Mouse (Mus musculus): Measurements from ENCODE around the gene Rprd1b. TPM values are rescaled to one million over a fixed set of nuclear protein-coding genes. Genes with fewer than 3 reads are reported as not detected.
A peak's percentile ranks its signal among the peaks of the same experiment; 100 is the strongest.

Rprd1b gene
- polyA plus RNA-seq, 1 experiment: 13.6 TPM

DNA sequence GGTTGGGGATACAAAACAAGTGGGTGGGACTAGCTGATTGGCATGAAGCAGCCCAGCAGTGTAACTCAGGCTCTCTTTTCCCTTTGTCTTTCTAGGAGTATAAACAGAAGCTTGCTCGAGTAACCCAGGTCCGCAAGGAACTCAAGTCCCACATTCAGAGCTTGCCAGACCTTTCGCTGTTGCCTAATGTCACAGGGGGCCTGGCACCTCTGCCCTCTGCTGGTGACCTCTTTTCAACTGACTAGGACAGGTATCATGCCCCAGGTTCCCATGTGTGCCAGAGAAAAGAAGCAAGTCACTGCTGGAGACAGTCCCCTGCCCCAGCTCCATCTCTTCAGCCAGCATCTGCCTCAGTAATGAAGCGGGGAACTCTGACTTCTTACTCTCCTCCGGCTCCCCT is 46.5 kb downstream of the Rprd1b start:
- no peak for DNase-seq (ENCODE audit: low read depth in 1 of 2, low spot score in 2 of 2)
- H3K4me1 ChIP-seq (ENCODE audit: control insufficient read depth, insufficient read depth, insufficient read length): no peaks in the 10 kb centered on the region
- no peaks in the 10 kb centered on the region for H3K27me3 ChIP-seq (ENCODE audit: control insufficient read depth, insufficient read depth, low read length)
- WGBS: 94% methylated on average over 5 of the region's 5 CpGs
- peaks cover 31% of the 10 kb centered on the region for H3K36me3 ChIP-seq (ENCODE audit: control insufficient read depth, insufficient read depth, low read length)
- no peak overlapping the region for H3K27ac ChIP-seq (ENCODE audit: insufficient read depth, low read length)
- no peak for TF ChIP-seq CTCF (IDR thresholded peaks at IDR 0.05; ENCODE audit: extremely low read depth, insufficient read depth, insufficient read length, insufficient replicate concordance)
- no peak for TF ChIP-seq POLR2A (IDR thresholded peaks at IDR 0.05; ENCODE audit: low read depth, low read length)
- no peak overlapping the region for H3K4me3 ChIP-seq (ENCODE audit: extremely low read depth, insufficient read depth, insufficient read length)

GRCm38 (mm10) chr2:158076690-158077089 is 48.4 kb downstream of the Rprd1b start:
- Histone ChIP-seq H3K4me1 (ENCODE audit: control insufficient read depth, insufficient read depth, insufficient read length) (no peaks in the 10 kb centered on the region), H3K36me3 (ENCODE audit: control insufficient read depth, insufficient read depth, low read length) (peaks cover 28% of the 10 kb centered on the region), H3K27ac (ENCODE audit: insufficient read depth, low read length) (no peak overlapping the region), H3K27me3 (ENCODE audit: control insufficient read depth, insufficient read depth, low read length) (no peaks in the 10 kb centered on the region), H3K4me3 (ENCODE audit: extremely low read depth, insufficient read depth, insufficient read length) (no peak overlapping the region)
- no peak for TF ChIP-seq CTCF (IDR thresholded peaks at IDR 0.05; ENCODE audit: extremely low read depth, insufficient read depth, insufficient read length, insufficient replicate concordance)
- no peak for TF ChIP-seq POLR2A (IDR thresholded peaks at IDR 0.05; ENCODE audit: low read depth, low read length)
- no peak for DNase-seq (ENCODE audit: low read depth in 1 of 2, low spot score in 2 of 2)
- WGBS: 65% methylated on average over 6 of the region's 6 CpGs

- 90% methylated on average over 2 of the region's 2 CpGs for WGBS
- no peak for TF ChIP-seq POLR2A (IDR thresholded peaks at IDR 0.05; ENCODE audit: low read depth, low read length)
- TF ChIP-seq CTCF (IDR thresholded peaks at IDR 0.05; ENCODE audit: extremely low read depth, insufficient read depth, insufficient read length, insufficient replicate concordance): no peak
- no peak for DNase-seq (ENCODE audit: low read depth in 1 of 2, low spot score in 2 of 2)
- H3K27me3 ChIP-seq (ENCODE audit: control insufficient read depth, insufficient read depth, low read length): no peaks in the 10 kb centered on the region
- no peaks in the 10 kb centered on the region for H3K4me1 ChIP-seq (ENCODE audit: control insufficient read depth, insufficient read depth, insufficient read length)
- peaks cover 26% of the 10 kb centered on the region for H3K36me3 ChIP-seq (ENCODE audit: control insufficient read depth, insufficient read depth, low read length)
- H3K27ac ChIP-seq (ENCODE audit: insufficient read depth, low read length): no peak overlapping the region
- no peak overlapping the region for H3K4me3 ChIP-seq (ENCODE audit: extremely low read depth, insufficient read depth, insufficient read length)
Measured at GRCm38 (mm10) chr2:158077981-158078380, 49.7 kb downstream of the Rprd1b start.

DNA sequence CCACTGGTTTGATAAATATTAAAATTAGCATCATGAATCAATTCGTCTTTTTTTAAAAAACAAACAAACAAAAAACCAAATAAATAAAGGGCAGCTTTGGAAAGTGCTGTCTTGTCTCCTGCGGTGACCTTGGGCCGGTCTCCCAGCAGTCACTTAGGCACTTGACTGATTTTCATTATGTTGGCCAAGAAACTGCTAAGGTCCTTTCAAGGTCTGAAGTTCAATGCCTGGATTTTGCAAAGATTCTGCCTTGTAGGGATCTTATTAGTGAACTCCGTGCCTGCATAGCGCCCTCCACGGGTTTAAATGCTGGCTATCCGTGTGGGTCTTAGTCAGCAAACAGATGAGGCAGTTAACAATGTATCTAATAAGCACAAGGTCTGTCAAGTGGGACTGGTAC is 50.7 kb downstream of the Rprd1b start:
- Histone ChIP-seq H3K4me3 (ENCODE audit: extremely low read depth, insufficient read depth, insufficient read length) (no peak overlapping the region), H3K4me1 (ENCODE audit: control insufficient read depth, insufficient read depth, insufficient read length) (no peaks in the 10 kb centered on the region), H3K27ac (ENCODE audit: insufficient read depth, low read length) (no peak overlapping the region), H3K27me3 (ENCODE audit: control insufficient read depth, insufficient read depth, low read length) (no peaks in the 10 kb centered on the region), H3K36me3 (ENCODE audit: control insufficient read depth, insufficient read depth, low read length) (peaks cover 25% of the 10 kb centered on the region)
- TF ChIP-seq CTCF (IDR thresholded peaks at IDR 0.05; ENCODE audit: extremely low read depth, insufficient read depth, insufficient read length, insufficient replicate concordance) (no peak), POLR2A (IDR thresholded peaks at IDR 0.05; ENCODE audit: low read depth, low read length) (no peak)
- no peak for DNase-seq (ENCODE audit: low read depth in 1 of 2, low spot score in 2 of 2)
- 94% methylated on average over 7 of the region's 7 CpGs for WGBS

- Histone ChIP-seq H3K27ac (ENCODE audit: insufficient read depth, low read length) (no peak overlapping the region), H3K36me3 (ENCODE audit: control insufficient read depth, insufficient read depth, low read length) (peaks cover 21% of the 10 kb centered on the region), H3K4me3 (ENCODE audit: extremely low read depth, insufficient read depth, insufficient read length) (no peak overlapping the region), H3K4me1 (ENCODE audit: control insufficient read depth, insufficient read depth, insufficient read length) (no peaks in the 10 kb centered on the region), H3K27me3 (ENCODE audit: control insufficient read depth, insufficient read depth, low read length) (no peaks in the 10 kb centered on the region)
- TF ChIP-seq POLR2A (IDR thresholded peaks at IDR 0.05; ENCODE audit: low read depth, low read length) (no peak), CTCF (IDR thresholded peaks at IDR 0.05; ENCODE audit: extremely low read depth, insufficient read depth, insufficient read length, insufficient replicate concordance) (no peak)
- no peak for DNase-seq (ENCODE audit: low read depth in 1 of 2, low spot score in 2 of 2)
- 76% methylated on average over 9 of the region's 9 CpGs for WGBS
Measured at GRCm38 (mm10) chr2:158079843-158080395, 51.6 kb downstream of the Rprd1b start.

DNA sequence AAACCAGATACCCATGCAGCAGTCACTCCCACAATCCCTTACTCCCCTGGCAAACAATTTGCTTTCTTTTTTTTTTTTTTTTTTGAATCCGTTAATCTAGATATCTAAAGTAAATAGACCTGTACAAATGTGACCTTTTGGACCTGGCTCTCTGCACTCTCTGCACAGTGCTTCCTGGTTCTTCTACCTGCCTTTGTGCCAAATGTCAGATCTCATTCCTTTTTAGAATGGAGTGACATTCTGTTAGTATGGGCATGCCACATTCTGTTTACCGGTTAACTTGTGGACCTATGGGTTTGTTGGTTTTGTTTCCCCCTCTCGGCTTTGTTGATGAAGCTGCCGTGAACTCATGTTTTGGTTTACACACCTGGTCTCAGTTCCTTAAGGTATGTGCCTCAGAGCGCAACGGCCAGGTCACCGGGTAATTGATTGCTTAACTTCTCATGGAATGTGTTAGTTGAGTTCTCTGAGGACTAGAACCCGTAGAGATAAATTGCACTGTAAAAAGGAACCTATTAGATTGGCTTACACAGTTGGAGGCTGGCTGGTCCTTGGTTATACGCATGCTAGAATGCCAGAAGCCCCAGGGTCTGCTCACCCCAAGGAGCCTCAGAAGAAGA is 52.4 kb downstream of the Rprd1b start:
- no peak for DNase-seq (ENCODE audit: low read depth in 1 of 2, low spot score in 2 of 2)
- Histone ChIP-seq H3K27ac (ENCODE audit: insufficient read depth, low read length) (no peak overlapping the region), H3K4me1 (ENCODE audit: control insufficient read depth, insufficient read depth, insufficient read length) (no peaks in the 10 kb centered on the region), H3K27me3 (ENCODE audit: control insufficient read depth, insufficient read depth, low read length) (no peaks in the 10 kb centered on the region), H3K36me3 (ENCODE audit: control insufficient read depth, insufficient read depth, low read length) (peaks cover 14% of the 10 kb centered on the region), H3K4me3 (ENCODE audit: extremely low read depth, insufficient read depth, insufficient read length) (no peak overlapping the region)
- WGBS: 93% methylated on average over 9 of the region's 9 CpGs
- TF ChIP-seq POLR2A (IDR thresholded peaks at IDR 0.05; ENCODE audit: low read depth, low read length): no peak
- no peak for TF ChIP-seq CTCF (IDR thresholded peaks at IDR 0.05; ENCODE audit: extremely low read depth, insufficient read depth, insufficient read length, insufficient replicate concordance)

GRCm38 (mm10) chr2:158084486-158084885 is 56.2 kb downstream of the Rprd1b start:
- Histone ChIP-seq H3K4me1 (ENCODE audit: control insufficient read depth, insufficient read depth, insufficient read length) (no peaks in the 10 kb centered on the region), H3K27ac (ENCODE audit: insufficient read depth, low read length) (no peak overlapping the region), H3K27me3 (ENCODE audit: control insufficient read depth, insufficient read depth, low read length) (no peaks in the 10 kb centered on the region), H3K36me3 (ENCODE audit: control insufficient read depth, insufficient read depth, low read length) (no peaks in the 10 kb centered on the region), H3K4me3 (ENCODE audit: extremely low read depth, insufficient read depth, insufficient read length) (no peak overlapping the region)
- peak in 1 of 2 experiments; percentile 45 for DNase-seq (ENCODE audit: low read depth in 1 of 2, low spot score in 2 of 2)
- TF ChIP-seq CTCF (IDR thresholded peaks at IDR 0.05; ENCODE audit: extremely low read depth, insufficient read depth, insufficient read length, insufficient replicate concordance): no peak
- TF ChIP-seq POLR2A (IDR thresholded peaks at IDR 0.05; ENCODE audit: low read depth, low read length): no peak
- 49% methylated on average over 8 of the region's 8 CpGs for WGBS

Measured in spleen, adult 2 months (tissue).